Mouse (Mus musculus): ENCODE data around the gene Chst11.

GRCm38 (mm10) chr10:83209388-83209787, 224.1 kb downstream of the Chst11 start:
- TF ChIP-seq CTCF (IDR thresholded peaks at IDR 0.05; ENCODE audit: insufficient read depth, low read length) (no peak), POLR2A (IDR thresholded peaks at IDR 0.05; ENCODE audit: borderline replicate concordance, extremely low read depth, low read depth, low read length) (no peak)
